ENCODE assay signal across 25 mouse cellular contexts in genomic region chrX:142792185-142792584, GRCm38 (mm10).
A peak's percentile ranks its signal among the peaks of the same experiment; 100 is the strongest.
DNase-seq lines count a peak whose midpoint lies in the region; ATAC-seq and TF ChIP-seq lines count a peak whose summit lies in the region.
"Had no signal": no experiment of that assay in that cellular context is flagged by ENCODE, and none has a peak within 500 bp of the region (broad histone marks: within the 10 kb centered on the region; RNA-seq: fewer than 3 reads in every experiment).

No protein-coding gene starts in this region.

- peak; percentile 7 for DNase-seq in lung, postnatal 36 days
- no peak for DNase-seq in lung, postnatal 10 days
- DNase-seq in induced T-regulatory cell, adult 2 months (ENCODE audit: low read depth) = peak; percentile 22
- DNase-seq in adrenal gland, adult 2 months = no peak
- no peak for DNase-seq in layer of hippocampus, adult 2 months (ENCODE audit: low spot score in 2 of 2)
- DNase-seq in right cerebral cortex, postnatal 4 days = no peak
- DNase-seq: adrenal gland, adult 8-10 months; adrenal gland, postnatal 25 days; cerebellum, adult 11-12 months; cerebellum, adult 8-10 months; cerebellum, postnatal 10 days; gastrocnemius, postnatal 10 days; gastrocnemius, postnatal 36 days; heart, adult 2 months; heart, postnatal 14 days; heart, postnatal 4 days had no signal

- no peak overlapping the region for H3K27ac ChIP-seq in layer of hippocampus, adult 2 months
- H3K27ac ChIP-seq: forebrain, embryonic 10.5 days; forebrain, embryonic 13.5 days; heart, adult 2 months; heart, embryonic 10.5 days; hindbrain, embryonic 12.5 days; hindbrain, embryonic 15.5 days had no signal

- peak; percentile 62 for ATAC-seq in CD4-positive, CD25-positive, alpha-beta regulatory T cell, adult 4 months
- ATAC-seq: forebrain, embryonic 13.5 days; forebrain, embryonic 16.5 days; intestine, embryonic 16.5 days had no signal

- TF ChIP-seq CTCF in layer of hippocampus, adult 2 months (conservative IDR thresholded peaks at IDR 0.05) = no peak

- H3K4me3 ChIP-seq in layer of hippocampus, adult 2 months = no peak overlapping the region
- H3K4me3 ChIP-seq: forebrain, embryonic 10.5 days; forebrain, embryonic 13.5 days; heart, adult 2 months; heart, embryonic 10.5 days; heart, embryonic 13.5 days; hindbrain, embryonic 12.5 days; hindbrain, embryonic 15.5 days had no signal

Comparison
In these comparisons a context has a peak if more than half of its experiments do, and no peak if none do; other contexts are left out.
1. DNase-seq: peak in lung, postnatal 36 days (single experiment) and induced T-regulatory cell, adult 2 months (single experiment); none in lung, postnatal 10 days (single experiment), adrenal gland, adult 2 months (single experiment), layer of hippocampus, adult 2 months (0 of 2) and right cerebral cortex, postnatal 4 days (single experiment).